12 mouse cellular contexts compared by ENCODE assay signal in the genomic region with DNA sequence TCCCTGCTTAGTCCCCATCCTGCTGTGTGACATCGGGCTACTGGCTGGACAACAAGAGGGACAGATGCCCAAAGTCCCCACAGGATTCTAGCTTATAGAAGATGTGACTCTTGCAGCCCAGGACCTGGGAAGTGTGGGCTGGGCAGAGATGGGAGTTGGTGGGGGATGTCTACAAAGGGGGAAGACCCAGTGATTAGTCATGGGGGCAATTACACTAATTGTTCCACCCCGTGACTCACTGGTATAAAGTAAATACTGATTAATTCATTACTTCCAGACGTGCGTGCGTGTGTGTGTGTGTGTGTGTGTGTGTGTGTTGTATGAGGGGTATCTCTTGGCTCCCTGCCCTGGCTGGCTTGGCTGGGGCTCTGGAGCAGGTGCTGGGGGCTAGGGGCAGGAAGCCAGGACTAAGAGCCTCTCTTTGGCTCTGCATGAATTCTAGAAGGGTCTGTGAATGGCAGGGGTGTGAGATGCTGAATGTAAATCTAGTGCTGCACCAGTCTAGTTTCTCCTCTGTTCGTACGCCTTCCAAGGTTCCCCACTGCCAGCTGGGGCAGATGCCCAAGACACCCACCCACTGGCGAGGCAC. TPM values are rescaled to one million over a fixed set of nuclear protein-coding genes. Genes with fewer than 3 reads are reported as not detected.
DNase-seq lines count a peak whose midpoint lies in the region; ATAC-seq lines count a peak whose summit lies in the region.
"Had no signal": no experiment of that assay in that cellular context is flagged by ENCODE, and none has a peak within 500 bp of the region (broad histone marks: within the 10 kb centered on the region; RNA-seq: fewer than 3 reads in every experiment).

No protein-coding gene starts in this region.

- H3K4me1 ChIP-seq in forebrain, embryonic 15.5 days = peaks cover 57% of the 10 kb centered on the region
- H3K4me1 ChIP-seq in midbrain, embryonic 15.5 days = peaks cover 57% of the 10 kb centered on the region
- peaks cover 11% of the 10 kb centered on the region; the same call in 1 of the 2 replicates for H3K4me1 ChIP-seq in kidney, embryonic 15.5 days
- H3K4me1 ChIP-seq: megakaryocyte, embryonic 14.5 days had no signal

- peak overlapping the region; percentile 91 for H3K27ac ChIP-seq in forebrain, embryonic 15.5 days (replicated peaks)
- peak overlapping the region; percentile 90 for H3K27ac ChIP-seq in midbrain, embryonic 15.5 days
- no peak overlapping the region for H3K27ac ChIP-seq in kidney, embryonic 15.5 days

- H3K9ac ChIP-seq in forebrain, embryonic 15.5 days (replicated peaks) = no peak overlapping the region
- H3K9ac ChIP-seq in midbrain, embryonic 15.5 days = no peak overlapping the region
- no peak overlapping the region for H3K9ac ChIP-seq in kidney, embryonic 15.5 days
- H3K9ac ChIP-seq: liver, postnatal 0 days had no signal

- H3K4me3 ChIP-seq in forebrain, embryonic 15.5 days = no peak overlapping the region
- H3K4me3 ChIP-seq in midbrain, embryonic 15.5 days = no peak overlapping the region
- H3K4me3 ChIP-seq in kidney, embryonic 15.5 days (replicated peaks) = no peak overlapping the region
- H3K4me3 ChIP-seq: erythroblast, embryonic 14.5 days; megakaryocyte, embryonic 14.5 days had no signal

- peak; percentile 77 for ATAC-seq in forebrain, embryonic 15.5 days (replicated peaks)
- peak; percentile 16 for ATAC-seq in midbrain, embryonic 15.5 days (replicated peaks)
- ATAC-seq in kidney, embryonic 15.5 days (replicated peaks; ENCODE audit: low FRiP score) = no peak
- ATAC-seq: liver, postnatal 0 days had no signal

- WGBS in forebrain, embryonic 15.5 days = 10% methylated on average over 8 of the region's 8 CpGs
- 29% methylated on average over 8 of the region's 8 CpGs for WGBS in midbrain, embryonic 15.5 days
- WGBS in kidney, embryonic 15.5 days = 63% methylated on average over 8 of the region's 8 CpGs

- H3K27me3 ChIP-seq in forebrain, embryonic 15.5 days = no peaks in the 10 kb centered on the region
- H3K27me3 ChIP-seq in midbrain, embryonic 15.5 days (replicated peaks) = no peaks in the 10 kb centered on the region
- no peaks in the 10 kb centered on the region for H3K27me3 ChIP-seq in kidney, embryonic 15.5 days

- H3K36me3 ChIP-seq in forebrain, embryonic 15.5 days = peaks cover 7% of the 10 kb centered on the region; the same call in 1 of the 2 replicates
- H3K36me3 ChIP-seq in midbrain, embryonic 15.5 days (replicated peaks) = no peaks in the 10 kb centered on the region; the same call in 1 of the 2 replicates
- H3K36me3 ChIP-seq in kidney, embryonic 15.5 days = peaks cover 7% of the 10 kb centered on the region; the same call in 1 of the 2 replicates

- no peaks in the 10 kb centered on the region for H3K9me3 ChIP-seq in forebrain, embryonic 15.5 days
- H3K9me3 ChIP-seq in midbrain, embryonic 15.5 days = no peaks in the 10 kb centered on the region
- no peaks in the 10 kb centered on the region for H3K9me3 ChIP-seq in kidney, embryonic 15.5 days (replicated peaks)
- H3K9me3 ChIP-seq: megakaryocyte, embryonic 14.5 days had no signal

- H3K4me2 ChIP-seq in forebrain, embryonic 15.5 days (replicated peaks) = 0 out of 2 replicates have a peak overlapping the region, but pooled peaks have one; percentile 3
- no peak overlapping the region for H3K4me2 ChIP-seq in midbrain, embryonic 15.5 days
- no peak overlapping the region for H3K4me2 ChIP-seq in kidney, embryonic 15.5 days

- peak; percentile 56 for DNase-seq in layer of hippocampus, adult 9-11 months
- no peak for DNase-seq in layer of hippocampus, adult 18-20 months (ENCODE audit: low spot score in 2 of 2)
- peak; percentile 60 for DNase-seq in brain, adult 2 months (ENCODE audit: low read depth, low spot score)
- DNase-seq in urinary bladder, postnatal 14 days (ENCODE audit: low spot score) = no peak
- DNase-seq: heart, postnatal 10 days; kidney, adult 9 months; liver, postnatal 0 days had no signal

RNA-seq across cellular contexts. Expression of a gene that starts 22.5 kb away (rescaled TPM):
- 100 to 1,000 TPM; 145 to 146 TPM for total RNA-seq in layer of hippocampus, adult 18-20 months (2021)
- polyA plus RNA-seq in forebrain, embryonic 15.5 days (2015; fragmentation: Nextera tagmentation; extraction: Ambion mirVana) = 84.9 and 85.7 TPM in 2 replicates
- polyA plus RNA-seq in midbrain, embryonic 15.5 days (2015; fragmentation: Nextera tagmentation; extraction: Ambion mirVana) = 180 and 186 TPM in 2 replicates
- 22.3 and 26.5 TPM in 2 replicates for polyA plus RNA-seq in kidney, embryonic 15.5 days (2015; fragmentation: Nextera tagmentation; extraction: Ambion mirVana)

Comparison
In these comparisons a context has a peak if more than half of its experiments do, and no peak if none do; other contexts are left out.
1. DNase-seq: peak in layer of hippocampus, adult 9-11 months (single experiment) and brain, adult 2 months (single experiment); none in layer of hippocampus, adult 18-20 months (0 of 2) and urinary bladder, postnatal 14 days (single experiment).